Mouse (Mus musculus) adrenal gland, adult 8-10 months (tissue): ENCODE measurements around the gene Svopl. TPM values are rescaled to one million over a fixed set of nuclear protein-coding genes. Genes with fewer than 3 reads are reported as not detected.

Experiments
- DNase-seq: peaks from one replicate; pipeline ENCODE4 v3.0.0; 2022
- total RNA-seq, 4 experiments: library from RNA; stranded (reverse); gene quantifications; 2 replicates each; pipeline ENCODE4 v1.2.4; 2022

The Svopl gene
- total RNA-seq, result 1 to 10 TPM in 2 of 4 experiments, under 1 TPM in 2; 0.70 to 1.1 (median 0.96) TPM

GRCm38 (mm10) chr6:38046838-38047237 is at the start of gene Svopl:
Gene Svopl (minus strand): TSS chr6:38046996.
- DNase-seq, result no peak

DNA sequence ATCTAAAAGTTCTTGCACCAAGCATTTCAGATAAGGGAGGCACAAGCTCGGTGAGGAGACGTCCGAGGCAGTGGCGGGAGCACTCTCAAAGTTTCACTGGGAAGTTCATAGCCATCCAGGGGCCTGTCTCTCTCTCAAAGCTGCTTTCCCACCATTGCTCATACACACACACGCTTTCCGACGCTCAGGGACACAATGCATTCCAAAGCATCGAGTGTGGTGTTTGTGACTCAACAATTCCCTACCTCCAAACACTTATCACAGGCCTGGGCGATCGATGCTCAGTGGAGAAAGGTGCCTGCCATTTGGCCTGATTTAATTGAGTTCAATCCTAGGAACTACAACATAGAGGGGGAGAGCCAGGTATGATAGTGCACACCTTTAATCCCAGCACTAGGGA is 47.9 kb upstream of the Svopl start:
- no peak for DNase-seq

GRCm38 (mm10) chr6:38092539-38092938 is 45.7 kb upstream of the Svopl start:
- DNase-seq, result no peak

DNA sequence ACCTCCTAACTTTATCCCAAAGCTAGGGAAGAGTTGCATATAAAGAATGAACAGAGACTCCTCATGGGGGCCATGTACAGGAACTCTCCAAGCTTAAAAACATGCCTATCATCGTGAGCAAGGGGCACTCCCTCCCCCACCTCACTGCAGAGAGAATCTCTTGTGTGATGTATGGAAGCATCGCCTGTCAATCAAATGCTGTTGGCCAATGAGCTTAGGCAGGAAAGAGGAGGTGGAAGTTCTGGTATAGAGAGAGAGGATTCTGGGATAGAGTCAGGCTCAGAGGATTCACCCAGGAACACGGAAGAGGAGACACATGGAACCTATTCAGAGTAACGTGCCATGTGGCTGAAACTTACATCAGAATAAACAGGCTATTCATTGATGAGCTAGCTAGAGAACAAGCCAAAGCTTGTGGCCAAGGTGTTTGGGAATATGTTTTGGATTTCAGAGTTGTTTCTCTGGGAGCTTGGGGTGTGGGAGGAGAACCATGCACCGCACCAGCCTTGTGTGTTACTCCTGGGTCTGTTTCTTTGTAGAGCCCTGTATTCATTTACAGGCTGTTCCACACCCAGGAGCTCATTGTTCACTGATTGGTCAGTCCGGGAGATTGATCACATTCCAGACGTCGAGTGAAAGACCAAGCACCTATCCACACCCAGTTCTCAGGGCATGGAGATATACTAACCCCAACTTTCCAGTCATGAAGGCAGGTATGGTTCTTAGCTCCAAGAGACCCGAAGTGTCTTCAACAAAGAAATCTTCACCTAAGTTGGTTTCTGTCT is 40.6 kb upstream of the Svopl start:
- DNase-seq, result no peak

GRCm38 (mm10) chr6:38083204-38083603 is 36.4 kb upstream of the Svopl start:
- no peak for DNase-seq

DNA sequence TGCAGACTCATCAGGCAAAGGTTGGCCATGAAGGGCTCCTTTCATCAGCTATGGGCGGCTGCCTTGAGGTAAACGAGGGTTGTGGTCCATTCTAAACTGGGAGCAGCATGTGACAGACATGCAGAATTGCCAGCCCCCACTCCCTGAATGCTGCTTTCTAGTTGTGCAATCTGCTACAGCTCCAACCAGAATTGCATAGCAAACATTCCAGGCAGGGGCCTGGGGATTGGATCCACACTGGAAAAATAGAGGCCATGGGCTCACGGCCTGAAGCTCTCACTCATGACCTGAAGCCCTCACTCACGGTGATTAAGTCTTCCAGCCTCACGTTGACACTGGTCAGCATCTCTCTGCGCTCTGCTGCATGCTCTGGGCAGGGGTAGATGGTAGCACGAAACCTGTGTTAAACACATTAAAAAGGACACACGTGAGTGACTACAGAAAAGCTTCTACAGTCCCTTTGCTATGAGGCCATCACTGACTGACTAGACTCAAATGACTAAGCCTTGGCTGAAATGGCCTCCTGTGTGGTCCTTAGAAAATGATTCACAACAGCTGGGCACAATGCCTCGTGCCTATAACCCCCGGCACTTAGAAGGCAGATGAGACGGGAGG is 35.0 kb upstream of the Svopl start:
- no peak for DNase-seq

DNA sequence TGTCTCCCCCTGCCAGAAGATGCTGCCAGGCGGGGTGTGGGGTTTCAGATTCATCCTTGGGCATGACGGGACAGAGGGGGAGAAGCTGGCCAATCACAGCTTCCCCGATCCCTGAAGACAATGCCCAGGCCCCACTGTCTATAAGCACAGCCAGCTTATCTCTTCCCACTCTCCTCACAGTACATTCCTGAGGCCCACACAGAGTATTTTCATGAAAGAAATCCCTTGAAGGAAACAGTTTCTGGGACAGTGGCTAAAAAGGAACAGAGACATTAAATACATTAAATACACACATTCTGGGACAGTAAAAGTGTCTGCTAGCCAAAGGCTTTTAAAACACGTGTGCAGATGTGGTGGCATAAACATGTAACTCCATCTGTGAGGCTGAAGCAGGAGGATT is 33.6 kb upstream of the Svopl start:
- no peak for DNase-seq

GRCm38 (mm10) chr6:38073592-38073991 is 26.8 kb upstream of the Svopl start:
- DNase-seq, result no peak

GRCm38 (mm10) chr6:38072137-38072796 is 25.5 kb upstream of the Svopl start:
- no peak for DNase-seq

- DNase-seq, result no peak
Observed at GRCm38 (mm10) chr6:38071256-38071655, 24.5 kb upstream of the Svopl start.

DNA sequence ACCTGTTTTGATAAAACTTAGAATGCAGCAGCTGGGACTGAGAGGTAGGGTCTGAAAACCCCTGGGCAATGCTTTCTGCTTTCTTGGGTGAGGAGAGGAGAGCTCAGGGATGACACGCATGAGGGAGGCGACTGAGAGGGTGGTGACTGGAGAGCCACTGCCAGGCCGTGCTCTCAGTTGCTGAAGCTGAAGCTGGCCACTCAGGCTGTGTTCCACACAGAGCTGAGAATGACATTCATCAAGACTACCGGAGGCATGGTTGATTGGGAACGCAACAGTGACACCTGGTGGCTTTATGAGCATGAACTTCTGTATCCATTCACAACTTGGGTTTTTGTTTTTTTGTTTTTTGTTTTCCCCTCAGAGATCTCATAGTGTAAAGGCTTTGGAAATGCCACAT is 19.4 kb upstream of the Svopl start:
- DNase-seq, result peak; percentile 20

- no peak for DNase-seq
Observed at GRCm38 (mm10) chr6:38065501-38066122, 18.8 kb upstream of the Svopl start.

- DNase-seq, result no peak
Observed at GRCm38 (mm10) chr6:38065122-38065500, 18.3 kb upstream of the Svopl start.

DNA sequence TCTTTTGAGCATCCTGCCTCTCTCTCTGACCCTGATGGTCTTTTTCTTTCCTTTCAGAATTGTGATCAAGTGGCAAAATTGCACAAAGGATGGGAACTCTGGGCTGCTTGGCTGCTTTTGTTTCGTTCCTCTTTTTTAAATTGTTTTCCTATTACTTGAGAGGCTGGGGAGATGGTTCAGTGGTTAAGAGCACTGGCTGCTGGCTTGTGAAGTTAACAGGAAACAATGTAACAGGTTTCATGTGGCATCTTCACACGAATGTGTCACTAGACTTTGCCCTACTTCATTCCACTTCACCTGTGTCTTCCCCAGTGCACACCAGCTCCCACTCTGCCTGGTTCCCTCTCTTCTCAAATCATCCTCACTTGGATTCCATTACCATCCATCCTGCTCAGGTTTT is 17.8 kb upstream of the Svopl start:
- no peak for DNase-seq

GRCm38 (mm10) chr6:38058805-38059204 is 12.0 kb upstream of the Svopl start:
- DNase-seq, result no peak

- DNase-seq, result no peak
Observed at GRCm38 (mm10) chr6:38055471-38056330, 8.9 kb upstream of the Svopl start.

DNA sequence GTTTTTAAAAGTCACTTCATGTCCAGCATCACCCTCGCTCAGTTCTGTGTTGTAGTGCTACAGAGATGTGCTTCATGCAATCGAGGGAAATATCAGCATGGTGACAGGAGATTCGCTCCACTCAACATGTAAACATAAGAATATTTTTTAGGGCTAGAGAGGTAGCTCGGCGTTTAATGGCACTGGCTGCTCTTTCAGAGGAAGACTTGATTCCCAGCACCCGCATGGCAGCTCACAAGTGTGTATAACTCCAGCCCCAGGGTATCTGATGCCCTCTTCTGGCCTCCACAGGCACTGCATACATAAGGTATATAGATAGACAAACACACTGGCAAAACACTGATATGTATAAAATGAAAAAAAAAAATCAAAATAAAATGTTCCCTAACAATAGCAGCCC is 2.8 kb upstream of the Svopl start:
- no peak for DNase-seq

GRCm38 (mm10) chr6:38048800-38049561 is 2.2 kb upstream of the Svopl start:
- DNase-seq, result no peak

DNA sequence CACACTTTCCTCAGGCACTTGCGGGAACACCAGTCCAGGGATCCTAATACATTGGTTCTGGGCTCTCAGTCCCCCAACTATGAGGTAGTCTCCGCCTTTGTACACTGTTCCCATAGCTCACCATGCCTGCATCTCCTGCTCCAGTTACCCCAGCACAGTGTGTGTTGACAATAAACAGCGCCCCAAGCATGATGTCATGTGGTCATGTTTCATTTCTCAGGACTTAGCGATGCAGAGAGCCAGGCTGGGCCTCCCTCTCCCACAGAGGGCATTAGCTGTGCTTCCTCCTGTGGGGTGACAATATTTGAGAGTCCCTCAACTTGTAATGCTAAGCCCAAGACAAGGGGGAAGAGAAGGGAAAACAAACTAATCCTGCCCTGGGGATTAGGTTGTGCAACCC is 1.2 kb upstream of the Svopl start:
- DNase-seq, result no peak

DNA sequence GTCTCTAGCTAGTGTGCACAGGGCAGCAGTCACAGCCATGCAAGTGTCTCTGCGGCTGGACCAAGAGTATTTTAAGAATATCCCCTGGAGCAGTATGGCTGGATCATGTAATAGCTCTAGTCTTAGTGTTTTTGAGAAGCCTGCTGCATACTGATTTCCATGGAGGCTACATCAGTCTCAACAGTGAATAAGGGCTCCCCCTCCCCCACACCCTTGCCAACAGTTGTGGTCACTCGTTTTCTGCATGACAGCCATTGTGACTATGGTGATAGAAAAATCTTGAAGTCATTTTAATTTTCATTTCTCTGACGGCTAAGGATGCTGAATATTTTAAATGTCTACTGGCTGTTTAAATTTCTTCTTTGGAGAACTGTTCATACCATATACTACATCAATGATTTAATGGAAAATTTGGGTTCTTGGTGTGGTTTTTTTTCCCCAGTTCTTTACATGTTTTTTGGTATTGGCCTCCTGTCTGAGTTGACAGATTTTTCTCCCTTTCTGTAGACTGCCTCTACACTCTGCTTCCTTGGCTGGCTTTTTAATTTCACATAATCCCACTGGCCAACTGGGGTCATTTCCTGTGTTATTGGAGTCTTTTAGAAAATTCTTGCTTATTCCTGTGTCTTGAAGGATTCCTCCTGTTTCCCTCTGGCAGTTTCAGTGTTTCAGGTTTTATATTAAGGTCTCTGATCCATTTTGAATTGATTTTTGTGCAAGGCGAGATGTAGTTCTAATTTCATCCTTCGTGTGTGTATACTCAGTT is 13.8 kb downstream of the Svopl start:
- no peak for DNase-seq
